Mouse (Mus musculus): ENCODE data around the gene Gm20777.
"Not testable (repeated sequence)": the region's sequence is repeated elsewhere in the genome, so short reads cannot be mapped to it uniquely, and the experiment has no call there.

Gm20777 gene

DNA sequence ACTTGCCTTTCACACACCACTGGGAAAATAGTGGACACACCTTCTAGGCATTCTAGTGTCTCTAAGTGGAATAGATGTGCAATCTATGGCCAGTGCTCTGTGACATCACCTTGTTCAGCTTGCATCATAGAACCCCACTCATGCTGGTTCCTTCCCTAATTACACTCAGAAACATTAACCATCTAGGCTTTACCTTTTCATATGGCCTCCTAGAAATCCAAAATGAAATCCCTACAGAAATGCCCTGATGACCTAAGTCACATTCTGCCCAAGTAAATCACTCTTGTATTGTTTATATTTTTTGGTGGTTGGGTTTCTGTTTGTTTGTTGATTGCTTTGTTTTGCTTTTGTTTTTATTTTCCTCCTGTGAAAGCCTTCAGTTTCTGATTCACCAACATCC is at the start of gene Gm20777:
Gm20777 (minus strand) TSS at position 101 of the 400 bp plus-strand sequence.
- in situ Hi-C loops (cut with MseI, MboI), result not testable (repeated sequence)

DNA sequence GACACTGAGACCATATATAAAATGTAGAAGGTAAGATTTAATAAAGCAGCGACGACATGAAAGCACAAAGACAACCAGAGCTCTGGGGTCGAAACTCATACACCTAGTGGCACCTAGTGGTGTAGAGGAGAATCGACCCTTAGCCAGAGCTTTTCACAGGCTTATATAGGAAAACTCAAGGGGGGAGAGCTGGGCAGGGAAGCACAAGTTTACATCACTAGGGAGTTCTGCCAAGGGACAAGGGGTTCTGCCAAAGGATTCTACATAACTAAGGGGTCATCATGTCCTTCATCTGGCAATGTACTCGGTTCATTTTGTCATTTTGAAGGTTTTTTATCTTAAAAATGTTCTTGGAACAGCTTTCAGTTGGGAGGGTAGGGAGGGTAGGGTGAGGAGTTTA is 42.7 kb downstream of the Gm20777 start:
- in situ Hi-C loops (cut with MseI, MboI), result not testable (repeated sequence)

DNA sequence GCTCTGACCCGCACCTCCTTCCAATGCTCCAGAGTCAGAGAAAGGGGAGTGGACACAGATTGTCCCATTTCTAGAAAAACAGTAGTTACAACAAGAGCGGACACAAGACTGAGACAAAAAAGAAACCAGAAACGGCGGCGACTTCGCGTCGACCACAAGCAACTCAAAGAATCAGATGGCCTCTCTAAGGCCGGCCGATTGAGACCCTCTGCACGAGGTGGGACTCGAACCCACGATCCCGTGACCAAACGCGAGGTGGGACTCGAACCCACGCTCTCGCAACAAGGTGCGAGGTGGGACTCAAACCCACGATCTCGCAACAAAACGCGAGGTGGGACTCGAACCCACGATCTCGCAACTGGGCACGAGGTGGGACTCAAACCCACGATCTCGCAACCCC is 43.5 kb downstream of the Gm20777 start:
- in situ Hi-C loops (cut with MseI, MboI), result not testable (repeated sequence)

DNA sequence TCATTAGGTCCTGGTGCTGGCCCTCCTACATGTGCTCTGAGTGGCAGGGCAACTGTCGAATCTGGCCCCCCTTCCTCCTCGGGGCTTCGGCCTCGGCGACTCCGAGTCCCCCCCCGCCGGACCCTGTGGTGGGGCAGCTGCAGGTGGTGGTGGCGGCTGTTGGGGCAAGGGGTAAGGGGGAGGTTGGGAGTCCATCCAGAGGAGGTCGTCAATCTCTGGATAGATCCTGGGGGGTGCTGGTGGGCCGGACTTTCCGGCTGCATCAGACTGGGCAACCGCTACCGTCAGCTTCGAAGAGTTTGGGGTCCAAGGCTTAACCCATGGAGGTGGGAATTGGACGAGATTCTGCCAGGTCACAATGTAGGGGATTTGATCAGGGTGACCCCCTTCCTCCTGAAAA is 44.0 kb downstream of the Gm20777 start:
- in situ Hi-C loops (cut with MseI, MboI), result not testable (repeated sequence)

DNA sequence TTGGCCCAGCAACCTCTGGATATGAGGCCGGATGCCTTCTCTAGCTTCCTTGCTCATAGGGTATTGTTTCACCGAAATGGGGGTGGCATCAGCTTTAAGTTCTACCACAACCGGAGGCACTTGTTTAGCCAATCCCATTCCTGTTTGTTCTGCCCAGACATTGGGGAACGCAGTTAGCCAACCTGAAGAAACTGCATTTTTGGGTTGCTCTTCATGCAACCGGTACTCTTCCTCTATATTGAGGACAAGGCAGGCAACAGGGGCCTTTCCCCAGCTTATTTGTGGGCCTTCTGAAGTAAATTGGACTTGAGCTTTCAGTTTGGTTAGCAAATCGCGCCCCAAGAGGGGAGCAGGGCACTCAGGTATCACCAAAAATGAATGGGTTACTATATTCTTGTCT is 45.6 kb downstream of the Gm20777 start:
- in situ Hi-C loops (cut with MseI, MboI), result not testable (repeated sequence)
